Mouse (Mus musculus): ENCODE measurements around the gene Fam205a2.
"Not testable (repeated sequence)": the region's sequence is repeated elsewhere in the genome, so short reads cannot be mapped to it uniquely, and the experiment has no call there.

Gene Fam205a2

DNA sequence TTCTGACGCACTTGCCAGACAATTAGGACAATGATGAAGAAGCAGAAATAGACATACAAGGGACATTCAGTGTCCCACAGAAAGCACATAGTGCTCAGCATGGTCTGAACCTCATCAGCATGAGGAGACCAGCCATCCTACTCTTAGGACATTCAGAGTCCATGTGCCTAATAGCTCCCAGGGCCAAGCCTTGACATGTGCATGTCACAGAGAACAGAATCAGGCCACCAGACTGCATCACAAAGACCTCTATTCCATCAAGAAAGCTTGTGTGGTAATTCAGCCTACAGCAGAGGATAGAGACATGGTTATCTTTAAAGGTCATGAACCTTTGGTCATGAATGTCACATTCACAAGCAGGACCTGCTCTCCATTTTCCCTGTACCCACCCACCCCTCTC is at the start of gene Fam205a2:
TSS of gene Fam205a2 (minus strand) at position 101 of the 400 bp plus-strand sequence.
- in situ Hi-C loops (cut with MboI; ENCODE audit: unreplicated experiment in 2 of 2), result not testable (repeated sequence)

Measured in v-Abl transformed pro-B cells (cell line).